Mouse (Mus musculus) liver, adult 2 months (tissue): ENCODE results near the gene Acadvl.

ENCODE experiments used
- CTCF ChIP-seq: fragments of 200-500 bp; IDR thresholded peaks from 2 replicates; pipeline ENCODE4 v1.5.1; 2011; ENCODE audit warnings: low read depth, low read length, control low read depth
- POLR2A ChIP-seq: fragments of 200-500 bp; IDR thresholded peaks from 2 replicates; pipeline ENCODE4 v1.6.1; 2011; ENCODE audit warnings: low read length, control low read depth; ENCODE audit not compliant: insufficient read depth; ENCODE audit errors: extremely low read depth

DNA sequence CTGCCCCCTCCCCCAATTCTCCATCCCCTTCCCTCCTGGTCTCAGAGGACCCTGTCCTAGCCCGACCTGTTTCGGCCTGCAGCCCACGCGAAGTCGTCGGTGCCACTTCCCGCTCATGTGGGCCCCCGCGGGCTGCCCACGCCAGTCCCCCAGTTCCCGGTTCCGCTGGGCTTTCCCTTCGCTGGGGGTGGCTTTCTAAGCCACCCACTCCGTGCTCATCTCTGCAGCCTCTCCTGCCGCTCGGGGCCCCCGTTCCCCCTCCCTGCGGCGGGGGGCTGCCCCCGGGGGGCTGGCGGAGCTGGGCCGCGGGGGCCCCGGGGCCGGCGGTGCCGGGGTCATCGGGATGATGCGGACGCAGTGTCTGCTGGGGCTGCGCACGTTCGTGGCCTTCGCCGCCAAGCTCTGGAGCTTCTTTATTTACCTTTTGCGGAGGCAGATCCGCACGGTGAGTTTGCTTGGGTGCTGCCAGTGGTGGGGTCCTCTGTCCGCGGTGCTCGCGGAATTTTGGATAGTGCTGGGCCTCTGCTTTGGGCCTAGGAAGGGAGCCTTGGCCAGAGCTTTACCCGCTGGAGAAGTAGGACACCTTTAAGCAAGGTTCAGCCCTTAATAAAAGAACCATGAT lies 34.0 kb downstream of the Acadvl start, which contains the start of gene Ctdnep1:
- no peak for TF ChIP-seq CTCF
- TF ChIP-seq POLR2A = no peak
